Mouse (Mus musculus) liver, adult 2 months (tissue): ENCODE measurements at regions not wholly inside any gene's neighbourhood (a gene's known extent, or its start where the extent isn't known, plus 50 kb on each side); places are given as distances from the start of the nearest gene placed in this dataset.
A peak's percentile ranks its signal among the peaks of the same experiment; 100 is the strongest.

Experiments used
- DNase-seq: peaks from one replicate; pipeline ENCODE4 v3.0.0-alpha.2; 2011; ENCODE audit warnings: low read depth, low spot score; ENCODE audit errors: extremely low read depth
- H3K27ac ChIP-seq: fragments of 200-500 bp; replicated peaks from 2 replicates; pipeline ENCODE4 v1.5.1; 2012; ENCODE audit warnings: low read depth, mild to moderate bottlenecking, control low read depth, inconsistent platforms, low read length; ENCODE audit not compliant: insufficient read depth
- H3K27me3 ChIP-seq: fragments of 200-500 bp; 2 replicates; pipeline ENCODE4 v1.6.1; 2012; ENCODE audit warnings: mild to moderate bottlenecking, moderate library complexity, low read length, inconsistent platforms; ENCODE audit not compliant: control insufficient read depth, insufficient read depth
- H3K36me3 ChIP-seq: fragments of 200-500 bp; 2 replicates; pipeline ENCODE4 v1.6.1; 2012; ENCODE audit warnings: low read length, inconsistent platforms; ENCODE audit not compliant: control insufficient read depth, insufficient read depth
- H3K4me1 ChIP-seq: fragments of 200-500 bp; 2 replicates; pipeline ENCODE4 v1.6.1; 2011; ENCODE audit warnings: low read length; ENCODE audit not compliant: control insufficient read depth, insufficient read depth
- H3K4me3 ChIP-seq: fragments of 200-500 bp; 2 replicates; pipeline ENCODE4 v1.5.1; 2011; ENCODE audit warnings: low read depth, mild to moderate bottlenecking, control low read depth, low read length, moderate library complexity; ENCODE audit not compliant: insufficient read depth
- H3K79me2 ChIP-seq: fragments of 200-500 bp; 2 replicates; pipeline ENCODE4 v1.6.1; 2012; ENCODE audit warnings: inconsistent platforms, mild to moderate bottlenecking, low read length, moderate library complexity; ENCODE audit not compliant: control insufficient read depth, insufficient read depth
- H3K9ac ChIP-seq: fragments of 200-500 bp; 2 replicates; pipeline ENCODE4 v1.6.1; 2012; ENCODE audit warnings: low read depth, mild to moderate bottlenecking, control low read depth, inconsistent platforms, low read length
- CTCF ChIP-seq: fragments of 200-500 bp; IDR thresholded peaks from 2 replicates; pipeline ENCODE4 v1.5.1; 2011; ENCODE audit warnings: low read depth, low read length, control low read depth
- POLR2A ChIP-seq: fragments of 200-500 bp; IDR thresholded peaks from 2 replicates; pipeline ENCODE4 v1.6.1; 2011; ENCODE audit warnings: low read length, control low read depth; ENCODE audit not compliant: insufficient read depth; ENCODE audit errors: extremely low read depth
- WGBS: fragments of 180-500 bp; shearing (Covaris S2); methylation state at CpG from one replicate; pipeline ENCODE4 v1.1.7; 2018; 5-methylcytosine and 5-hydroxymethylcytosine counted together

GRCm38 (mm10) chr5:70501385-70501784 lies 341.0 kb downstream of the Gabrg1 start:
- Histone ChIP-seq H3K4me1 (no peaks in the 10 kb centered on the region), H3K79me2 (no peaks in the 10 kb centered on the region), H3K9ac (no peak overlapping the region), H3K4me3 (no peak overlapping the region), H3K36me3 (no peaks in the 10 kb centered on the region), H3K27me3 (no peaks in the 10 kb centered on the region), H3K27ac (no peak overlapping the region)
- DNase-seq, result no peak
- WGBS, result 55% methylated on average over 1 of the region's 1 CpGs
- no peak for TF ChIP-seq CTCF
- TF ChIP-seq POLR2A, result no peak

- no peaks in the 10 kb centered on the region for H3K36me3 ChIP-seq
- no peak for TF ChIP-seq CTCF
- TF ChIP-seq POLR2A, result no peak
- H3K27ac ChIP-seq, result no peak overlapping the region
- no peaks in the 10 kb centered on the region for H3K27me3 ChIP-seq
- WGBS, result 71% methylated on average over 4 of the region's 4 CpGs
- no peak overlapping the region for H3K9ac ChIP-seq
- no peak for DNase-seq
- no peaks in the 10 kb centered on the region for H3K79me2 ChIP-seq
- no peak overlapping the region for H3K4me3 ChIP-seq
- H3K4me1 ChIP-seq, result no peaks in the 10 kb centered on the region
Observed at GRCm38 (mm10) chr5:70476076-70476475, 366.3 kb downstream of the Gabrg1 start.

DNA sequence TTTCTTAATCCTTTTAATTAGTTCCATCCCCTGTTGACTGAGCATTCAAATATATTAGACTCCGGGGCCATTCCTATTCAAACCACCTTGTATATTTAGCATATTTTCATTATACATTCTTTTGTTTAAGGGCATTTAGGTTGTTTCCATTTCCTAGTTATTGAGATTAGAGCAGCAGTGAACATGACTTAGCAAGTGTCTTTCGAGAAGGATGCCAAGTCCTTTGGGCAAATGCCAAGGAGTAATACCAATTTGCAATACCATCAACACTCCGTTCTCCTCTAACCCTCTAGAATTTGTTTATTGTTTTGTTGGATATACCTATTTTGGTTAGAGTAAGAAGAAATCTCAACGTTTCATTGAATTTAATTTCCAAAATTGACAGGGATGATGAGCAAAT lies 407.8 kb downstream of the Gabrg1 start:
- Histone ChIP-seq H3K9ac (no peak overlapping the region), H3K27ac (no peak overlapping the region), H3K27me3 (no peaks in the 10 kb centered on the region), H3K36me3 (no peaks in the 10 kb centered on the region), H3K4me3 (no peak overlapping the region), H3K4me1 (no peaks in the 10 kb centered on the region), H3K79me2 (no peaks in the 10 kb centered on the region)
- DNase-seq, result no peak
- 77% methylated on average over 4 of the region's 4 CpGs for WGBS
- no peak for TF ChIP-seq CTCF
- no peak for TF ChIP-seq POLR2A

- no peaks in the 10 kb centered on the region for H3K4me1 ChIP-seq
- H3K4me3 ChIP-seq, result no peak overlapping the region
- no peak overlapping the region for H3K27ac ChIP-seq
- no peak for DNase-seq
- H3K79me2 ChIP-seq, result no peaks in the 10 kb centered on the region
- no peak overlapping the region for H3K9ac ChIP-seq
- no peaks in the 10 kb centered on the region for H3K27me3 ChIP-seq
- WGBS, result 75% methylated on average over 3 of the region's 3 CpGs
- no peaks in the 10 kb centered on the region for H3K36me3 ChIP-seq
- TF ChIP-seq CTCF, result no peak
- TF ChIP-seq POLR2A, result no peak
Observed at GRCm38 (mm10) chr5:70400561-70400960, 441.9 kb downstream of the Gabrg1 start.

- Histone ChIP-seq H3K27me3 (no peaks in the 10 kb centered on the region), H3K36me3 (no peaks in the 10 kb centered on the region), H3K4me1 (no peaks in the 10 kb centered on the region), H3K9ac (no peak overlapping the region), H3K4me3 (no peak overlapping the region), H3K79me2 (no peaks in the 10 kb centered on the region), H3K27ac (no peak overlapping the region)
- WGBS, result 73% methylated on average over 2 of the region's 2 CpGs
- peak; percentile 1 for DNase-seq
- TF ChIP-seq CTCF, result no peak
- no peak for TF ChIP-seq POLR2A
Observed at GRCm38 (mm10) chr5:70389926-70390325, 452.5 kb downstream of the Gabrg1 start.

DNA sequence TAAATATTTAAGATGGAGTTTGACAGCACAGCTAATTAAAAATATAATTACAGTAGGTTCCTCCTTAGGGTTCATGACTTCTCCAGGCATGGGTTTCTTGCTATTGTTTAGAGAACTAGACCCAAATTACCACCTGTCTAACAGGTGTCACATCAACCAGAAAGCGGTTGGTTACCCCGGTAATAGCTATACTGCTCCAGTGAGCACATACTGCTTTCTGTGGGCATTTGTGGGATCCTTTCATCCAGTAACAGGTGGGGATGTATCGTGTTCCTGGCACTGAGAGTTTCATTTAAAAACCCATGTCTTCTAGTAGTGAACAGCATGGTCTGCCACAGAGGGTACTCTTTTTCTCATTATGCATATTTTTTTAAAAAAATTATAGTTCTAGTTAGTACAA lies 455.1 kb downstream of the Gabrg1 start:
- Histone ChIP-seq H3K36me3 (no peaks in the 10 kb centered on the region), H3K4me1 (no peaks in the 10 kb centered on the region), H3K79me2 (no peaks in the 10 kb centered on the region), H3K4me3 (no peak overlapping the region), H3K27me3 (no peaks in the 10 kb centered on the region), H3K9ac (no peak overlapping the region), H3K27ac (no peak overlapping the region)
- TF ChIP-seq POLR2A (no peak), CTCF (no peak)
- 85% methylated on average over 3 of the region's 3 CpGs for WGBS
- no peak for DNase-seq
